Mouse (Mus musculus): ENCODE results near the gene Gosr1. TPM values are rescaled to one million over a fixed set of nuclear protein-coding genes. Genes with fewer than 3 reads are reported as not detected.

Gene Gosr1
- polyA plus RNA-seq (2015; fragmentation: Illumina TruSeq; extraction: RNeasy Lipid Tissue Mini Kit (QIAGEN cat#74804); ENCODE audit: low read depth, low replicate concordance): 25.1 TPM

DNA sequence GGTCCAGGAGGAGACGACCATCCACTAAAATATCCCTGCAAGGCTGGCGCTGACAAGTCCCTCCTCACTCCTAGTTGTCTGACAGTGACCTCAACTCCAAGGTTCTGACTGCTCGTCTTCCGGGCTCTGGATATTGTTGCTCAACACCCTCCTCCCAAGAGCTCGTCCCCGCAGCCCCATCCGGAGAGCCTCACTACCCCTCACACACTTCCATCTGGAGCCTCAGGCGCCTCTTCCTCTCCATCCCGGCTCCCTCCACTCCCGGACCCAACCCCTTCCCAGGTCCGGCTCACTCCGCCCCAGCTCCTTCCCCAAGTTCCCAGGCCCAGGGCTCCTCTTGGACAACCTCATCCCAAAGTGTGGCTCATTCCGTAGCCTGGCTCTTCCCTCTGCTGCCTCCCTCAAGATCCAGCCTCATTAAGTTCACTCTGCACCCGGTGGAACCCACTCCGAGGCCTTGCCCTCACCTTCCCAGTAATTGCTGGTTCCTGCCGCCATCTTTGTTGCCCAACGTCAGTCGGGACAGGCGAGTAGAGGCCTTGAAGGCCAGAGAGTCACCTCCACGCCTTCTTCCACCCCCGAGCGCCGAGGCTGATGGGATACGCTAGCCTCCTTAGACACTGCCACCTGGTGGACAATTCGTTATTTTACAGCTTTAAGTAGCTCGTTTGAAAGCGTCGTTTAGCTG lies at the start of gene Gosr1:
TSS of gene Gosr1 (minus strand) at position 527 of the 688 bp plus-strand sequence.

GRCm38 (mm10) chr11:76679508-76679907 lies 83.9 kb downstream of the Gosr1 start, which contains the start of gene Trarg1:
Gene Trarg1, plus strand, starts transcription at chr11:76679808.

Other genes with a start within 250 kb of the Gosr1 start
- gene Abr, start 141.3 kb downstream of the Gosr1 start, polyA plus RNA-seq (2015; fragmentation: Illumina TruSeq; extraction: RNeasy Lipid Tissue Mini Kit (QIAGEN cat#74804); ENCODE audit: low read depth, low replicate concordance): 261 TPM
- 1.8 TPM for gene Bhlha9, start 91.1 kb downstream of the Gosr1 start, polyA plus RNA-seq (2015; fragmentation: Illumina TruSeq; extraction: RNeasy Lipid Tissue Mini Kit (QIAGEN cat#74804); ENCODE audit: low read depth, low replicate concordance)
- gene Trarg1, start 83.8 kb downstream of the Gosr1 start, polyA plus RNA-seq (2015; fragmentation: Illumina TruSeq; extraction: RNeasy Lipid Tissue Mini Kit (QIAGEN cat#74804); ENCODE audit: low read depth, low replicate concordance): 0.59 TPM
- 31.9 TPM for gene Cpd, start 83.4 kb upstream of the Gosr1 start, polyA plus RNA-seq (2015; fragmentation: Illumina TruSeq; extraction: RNeasy Lipid Tissue Mini Kit (QIAGEN cat#74804); ENCODE audit: low read depth, low replicate concordance)
- gene Tmigd1, start 138.6 kb upstream of the Gosr1 start, polyA plus RNA-seq (2015; fragmentation: Illumina TruSeq; extraction: RNeasy Lipid Tissue Mini Kit (QIAGEN cat#74804); ENCODE audit: low read depth, low replicate concordance): not detected
- 60.7 TPM for gene Blmh, start 161.2 kb upstream of the Gosr1 start, polyA plus RNA-seq (2015; fragmentation: Illumina TruSeq; extraction: RNeasy Lipid Tissue Mini Kit (QIAGEN cat#74804); ENCODE audit: low read depth, low replicate concordance)
- 7.6 TPM for gene Slc6a4, start 235.0 kb upstream of the Gosr1 start, polyA plus RNA-seq (2015; fragmentation: Illumina TruSeq; extraction: RNeasy Lipid Tissue Mini Kit (QIAGEN cat#74804); ENCODE audit: low read depth, low replicate concordance)

Measured in brain, adult 10 weeks (tissue).